25 mouse cellular contexts compared by ENCODE assay signal in the genomic region with DNA sequence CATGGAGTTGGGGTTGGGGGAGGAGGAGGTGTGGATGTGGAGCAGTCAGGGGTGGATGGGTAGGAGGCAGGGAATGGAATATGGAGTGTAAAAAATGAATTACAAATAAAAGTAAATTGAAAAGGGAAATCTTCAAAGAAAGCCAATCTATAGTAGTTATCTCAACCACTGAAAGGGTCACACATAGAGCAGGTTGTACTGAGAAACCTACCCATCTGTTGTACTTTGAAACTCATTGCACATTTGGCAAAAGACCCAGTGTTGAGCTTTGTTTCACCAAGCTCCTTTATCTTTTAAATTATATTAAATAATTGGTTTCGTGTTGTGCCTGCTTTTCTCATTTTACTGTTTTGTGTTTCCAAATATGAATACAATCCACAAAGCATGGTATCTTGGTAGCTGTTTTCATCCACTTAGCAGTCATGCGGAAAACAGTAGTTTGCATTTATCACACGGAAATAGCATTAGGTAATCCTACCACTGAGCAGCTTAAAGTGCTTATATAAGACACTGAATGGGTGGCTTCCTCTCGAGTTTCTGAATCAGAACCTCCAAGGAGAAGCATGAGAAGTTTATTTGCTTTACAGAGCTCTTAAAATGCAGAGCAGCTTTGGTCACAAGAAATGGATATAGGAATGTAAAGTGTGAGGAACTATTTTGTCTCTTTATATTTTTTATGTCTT. TPM values are rescaled to one million over a fixed set of nuclear protein-coding genes. Genes with fewer than 3 reads are reported as not detected.
"Had no signal": no experiment of that assay in that cellular context is flagged by ENCODE, and none has a peak within 500 bp of the region (broad histone marks: within the 10 kb centered on the region; RNA-seq: fewer than 3 reads in every experiment).

No protein-coding gene starts in this region.

- H3K4me2 ChIP-seq: limb, embryonic 12.5 days; limb, embryonic 15.5 days; liver, embryonic 13.5 days; midbrain, embryonic 11.5 days had no signal

- H3K4me1 ChIP-seq: limb, embryonic 12.5 days; limb, embryonic 15.5 days; liver, embryonic 13.5 days had no signal

- H3K9ac ChIP-seq: limb, embryonic 12.5 days; limb, embryonic 15.5 days; liver, embryonic 13.5 days had no signal

- H3K4me3 ChIP-seq: limb, embryonic 12.5 days; limb, embryonic 15.5 days; liver, embryonic 13.5 days had no signal

- H3K36me3 ChIP-seq: limb, embryonic 12.5 days; limb, embryonic 15.5 days; liver, embryonic 13.5 days had no signal

- H3K27ac ChIP-seq: limb, embryonic 12.5 days; limb, embryonic 15.5 days; liver, embryonic 13.5 days; stomach, postnatal 0 days had no signal

- H3K27me3 ChIP-seq: limb, embryonic 12.5 days; limb, embryonic 15.5 days; liver, embryonic 13.5 days had no signal

- DNase-seq: kidney, adult 18-20 months; kidney, postnatal 14 days; kidney, postnatal 4 days; left cerebral cortex, postnatal 4 days; liver, embryonic 13.5 days; lung, adult 2 months; lung, postnatal 14 days; lung, postnatal 4 days; midbrain, embryonic 14.5 days; right cerebral cortex, adult 18-20 months; right cerebral cortex, postnatal 14 days; right cerebral cortex, postnatal 4 days; thymus, postnatal 25 days had no signal

- H3K9me3 ChIP-seq: limb, embryonic 12.5 days; limb, embryonic 15.5 days; liver, embryonic 13.5 days had no signal

RNA-seq across cellular contexts. Expression of gene Ugt2a1, which starts 15.2 kb away (rescaled TPM):
- polyA plus RNA-seq: kidney, embryonic 16.5 days; limb, embryonic 12.5 days; limb, embryonic 15.5 days; liver, embryonic 13.5 days; liver, embryonic 16.5 days; lung, adult 2 months; lung, embryonic 16.5 days; midbrain, embryonic 11.5 days; midbrain, embryonic 14.5 days; neural tube, embryonic 11.5 days; neural tube, embryonic 14.5 days; stomach, embryonic 14.5 days; stomach, postnatal 0 days; thymus, postnatal 0 days had no signal

RNA-seq across cellular contexts. Expression of gene Gm43638, which starts 19.3 kb away (rescaled TPM):
- polyA plus RNA-seq: kidney, embryonic 16.5 days; limb, embryonic 12.5 days; limb, embryonic 15.5 days; liver, embryonic 13.5 days; liver, embryonic 16.5 days; lung, adult 2 months; lung, embryonic 16.5 days; midbrain, embryonic 11.5 days; midbrain, embryonic 14.5 days; midbrain, postnatal 0 days; neural tube, embryonic 11.5 days; neural tube, embryonic 14.5 days; stomach, embryonic 14.5 days; stomach, postnatal 0 days; thymus, postnatal 0 days had no signal

RNA-seq across cellular contexts. Expression of gene Ugt2a2, which starts 23.9 kb away (rescaled TPM):
- polyA plus RNA-seq: kidney, embryonic 16.5 days; limb, embryonic 12.5 days; limb, embryonic 15.5 days; liver, embryonic 13.5 days; liver, embryonic 16.5 days; lung, adult 2 months; lung, embryonic 16.5 days; midbrain, embryonic 11.5 days; midbrain, embryonic 14.5 days; neural tube, embryonic 11.5 days; neural tube, embryonic 14.5 days; stomach, embryonic 14.5 days; stomach, postnatal 0 days; thymus, postnatal 0 days had no signal

RNA-seq across cellular contexts. Expression of gene Sult1b1, which starts 32.1 kb away (rescaled TPM):
- polyA plus RNA-seq: limb, embryonic 12.5 days; limb, embryonic 15.5 days; lung, adult 2 months; lung, embryonic 16.5 days; midbrain, embryonic 11.5 days; midbrain, embryonic 14.5 days; midbrain, postnatal 0 days; neural tube, embryonic 11.5 days; neural tube, embryonic 14.5 days; thymus, postnatal 0 days had no signal
